Mouse (Mus musculus) midbrain, embryonic 10.5 days (tissue): ENCODE measurements around the gene Agfg2. TPM values are rescaled to one million over a fixed set of nuclear protein-coding genes. Genes with fewer than 3 reads are reported as not detected.
A peak's percentile ranks its signal among the peaks of the same experiment; 100 is the strongest.

Experiments used
- DNase-seq: peaks from one replicate; pipeline ENCODE4 v3.0.0-alpha.2; 2017; ENCODE audit warnings: low spot score
- H3K27ac ChIP-seq: fragments of 300-500 bp; sonication (generic); replicated peaks from 2 replicates; pipeline ENCODE4 v1.5.1; 2016; ENCODE audit warnings: mild to moderate bottlenecking
- H3K27me3 ChIP-seq: fragments of 300-500 bp; sonication (generic); 2 replicates; pipeline ENCODE4 v1.6.1; 2016; ENCODE audit warnings: low read depth, mild to moderate bottlenecking; ENCODE audit not compliant: poor library complexity, severe bottlenecking
- H3K36me3 ChIP-seq: fragments of 300-500 bp; sonication (generic); 2 replicates; pipeline ENCODE4 v1.6.1; 2016; ENCODE audit warnings: mild to moderate bottlenecking, moderate library complexity
- H3K4me1 ChIP-seq: fragments of 300-500 bp; sonication (generic); 2 replicates; pipeline ENCODE4 v1.6.1; 2016
- H3K4me3 ChIP-seq: fragments of 300-500 bp; sonication (generic); 2 replicates; pipeline ENCODE4 v1.5.1; 2016; ENCODE audit warnings: mild to moderate bottlenecking, moderate library complexity
- H3K9me3 ChIP-seq: fragments of 300-500 bp; sonication (generic); replicated peaks from 2 replicates; pipeline ENCODE4 v1.6.1; 2016; ENCODE audit warnings: mild to moderate bottlenecking
- WGBS: fragments of 180-500 bp; shearing (Covaris S2); methylation state at CpG from one replicate; pipeline ENCODE4 v1.1.7; 2016; 5-methylcytosine and 5-hydroxymethylcytosine counted together
- polyA plus RNA-seq: library from polyadenylated mRNA; unstranded; fragments of >200 nt; fragmentation: Nextera tagmentation; extraction: Ambion mirVana; gene quantifications from 2 replicates; pipeline ENCODE4 v1.2.1, GENCODE M21; 2016

The Agfg2 gene
- polyA plus RNA-seq, 1 experiment from 2014 or later: 27.2 TPM

DNA sequence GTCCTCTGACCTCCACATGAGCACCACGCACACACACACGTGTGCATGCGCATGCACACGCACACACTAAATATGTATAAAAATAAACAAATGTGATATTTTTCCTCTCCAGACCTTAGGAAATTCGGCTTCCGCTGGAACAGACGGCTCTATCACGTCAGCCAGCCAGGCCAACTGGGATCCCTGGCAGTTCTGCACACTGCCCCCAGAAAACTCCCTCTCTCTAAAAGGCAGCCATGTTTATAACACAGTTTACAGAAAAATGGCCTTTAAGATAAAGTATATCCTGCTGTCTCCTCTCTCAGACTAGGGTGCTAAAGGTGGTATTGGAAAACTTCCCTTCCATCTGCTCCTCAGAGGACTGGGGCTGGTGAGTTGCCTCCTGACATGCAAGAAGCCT is 6.7 kb downstream of the Agfg2 start:
- DNase-seq: no peak
- WGBS: 97% methylated on average over 8 of the region's 8 CpGs
- Histone ChIP-seq H3K9me3 (no peaks in the 10 kb centered on the region), H3K27ac (no peak overlapping the region), H3K4me1 (peaks cover 10% of the 10 kb centered on the region), H3K36me3 (peaks cover 71% of the 10 kb centered on the region), H3K4me3 (no peak overlapping the region), H3K27me3 (no peaks in the 10 kb centered on the region)

- 92% methylated on average over 8 of the region's 8 CpGs for WGBS
- H3K36me3 ChIP-seq: peaks cover 48% of the 10 kb centered on the region
Measured at GRCm38 (mm10) chr5:137674786-137675185, 9.7 kb downstream of the Agfg2 start.

GRCm38 (mm10) chr5:137673015-137673414 is 11.5 kb downstream of the Agfg2 start:
- H3K4me3 ChIP-seq: no peak overlapping the region
- peaks cover 33% of the 10 kb centered on the region for H3K36me3 ChIP-seq
- H3K27me3 ChIP-seq: no peaks in the 10 kb centered on the region
- peaks cover 9% of the 10 kb centered on the region; the same call in 1 of the 2 replicates for H3K4me1 ChIP-seq
- H3K9me3 ChIP-seq: no peaks in the 10 kb centered on the region
- H3K27ac ChIP-seq: no peak overlapping the region; the same call in 1 of the 2 replicates
- no peak for DNase-seq
- 86% methylated on average over 6 of the region's 6 CpGs for WGBS

More at GRCm38 (mm10) chr5:137674786-137675185, 9.7 kb downstream of the Agfg2 start:
- peaks cover 9% of the 10 kb centered on the region; the same call in 1 of the 2 replicates for H3K4me1 ChIP-seq
- H3K27me3 ChIP-seq: no peaks in the 10 kb centered on the region
- no peak overlapping the region for H3K4me3 ChIP-seq
- H3K9me3 ChIP-seq: no peaks in the 10 kb centered on the region
- no peak overlapping the region for H3K27ac ChIP-seq
- no peak for DNase-seq

DNA sequence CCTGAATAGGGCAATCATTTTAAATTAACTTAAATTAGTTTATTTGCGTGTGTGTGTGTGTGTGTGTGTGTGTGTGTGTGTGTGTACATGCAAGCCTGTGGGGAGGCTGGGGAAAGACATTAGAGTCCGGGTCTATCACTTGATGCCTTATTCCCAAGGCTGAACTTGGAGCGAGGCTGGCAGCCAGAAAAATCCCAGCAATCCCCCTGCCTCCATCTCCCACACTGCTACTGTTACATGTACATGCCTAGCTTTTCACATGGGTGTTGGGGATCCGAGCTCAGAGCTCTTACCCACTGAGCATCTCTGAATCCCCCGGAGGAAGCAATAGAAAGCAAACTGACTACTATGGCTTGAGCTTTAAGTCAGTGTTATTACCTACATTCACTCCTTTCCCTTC is 12.2 kb downstream of the Agfg2 start:
- Histone ChIP-seq H3K4me3 (no peak overlapping the region), H3K27ac (no peak overlapping the region), H3K4me1 (peaks cover 9% of the 10 kb centered on the region; the same call in 1 of the 2 replicates), H3K27me3 (no peaks in the 10 kb centered on the region), H3K9me3 (no peaks in the 10 kb centered on the region), H3K36me3 (peaks cover 32% of the 10 kb centered on the region)
- WGBS: 87% methylated on average over 5 of the region's 5 CpGs
- DNase-seq: no peak

DNA sequence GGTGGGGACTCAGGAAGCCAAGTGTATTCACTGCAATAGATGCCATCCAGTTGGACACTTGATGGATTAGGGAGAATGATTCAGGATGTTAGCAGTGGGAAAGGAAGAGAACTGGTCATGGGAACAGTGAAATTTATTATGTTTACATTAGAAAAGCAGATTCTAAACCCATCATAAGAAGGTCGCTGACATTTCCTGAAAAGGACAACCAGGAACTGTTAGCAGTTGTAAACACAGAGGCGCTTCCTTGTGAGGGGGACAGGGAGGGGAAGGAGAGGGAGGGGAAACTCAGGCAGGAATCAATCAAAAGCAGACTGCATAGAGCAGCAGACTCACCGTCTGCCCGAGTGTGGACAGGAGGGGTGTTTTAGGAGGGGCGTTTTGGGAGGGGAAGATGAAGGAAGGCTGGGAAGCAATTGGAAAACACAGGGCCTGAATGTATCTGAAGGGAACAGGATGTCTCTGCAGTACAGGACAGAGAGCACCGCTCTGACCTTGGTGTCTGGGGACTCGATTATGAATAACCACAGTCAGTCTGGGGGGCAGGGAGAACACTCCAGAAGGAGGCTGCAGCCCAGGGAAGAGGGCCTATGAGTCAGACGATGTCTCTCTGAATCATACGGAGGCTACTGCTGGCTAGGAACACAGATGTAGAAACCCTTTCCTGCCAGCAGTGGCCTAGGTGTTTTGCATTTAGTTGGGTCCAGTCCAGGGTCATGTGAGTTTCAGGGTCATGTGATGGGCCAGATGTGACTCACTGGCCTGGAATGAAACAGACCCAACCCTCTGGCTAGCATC is 12.9 kb downstream of the Agfg2 start:
- H3K27me3 ChIP-seq: no peaks in the 10 kb centered on the region
- peak overlapping the region; percentile 55; the same call in 1 of the 2 replicates for H3K27ac ChIP-seq
- no peak for DNase-seq
- no peaks in the 10 kb centered on the region for H3K9me3 ChIP-seq
- 61% methylated on average over 9 of the region's 9 CpGs for WGBS
- peaks cover 34% of the 10 kb centered on the region for H3K36me3 ChIP-seq
- no peak overlapping the region for H3K4me3 ChIP-seq
- peaks cover 9% of the 10 kb centered on the region; the same call in 1 of the 2 replicates for H3K4me1 ChIP-seq

- H3K36me3 ChIP-seq: peaks cover 40% of the 10 kb centered on the region
- peaks cover 9% of the 10 kb centered on the region; the same call in 1 of the 2 replicates for H3K4me1 ChIP-seq
- no peak overlapping the region for H3K27ac ChIP-seq
- 94% methylated on average over 1 of the region's 1 CpGs for WGBS
- no peaks in the 10 kb centered on the region for H3K9me3 ChIP-seq
- DNase-seq: no peak
- H3K27me3 ChIP-seq: no peaks in the 10 kb centered on the region
- H3K4me3 ChIP-seq: no peak overlapping the region
Measured at GRCm38 (mm10) chr5:137670240-137670639, 14.3 kb downstream of the Agfg2 start.

GRCm38 (mm10) chr5:137668971-137669370 is 15.6 kb downstream of the Agfg2 start:
- 87% methylated on average over 10 of the region's 10 CpGs for WGBS
- Histone ChIP-seq H3K36me3 (peaks cover 43% of the 10 kb centered on the region), H3K27me3 (no peaks in the 10 kb centered on the region), H3K4me3 (no peak overlapping the region), H3K27ac (no peak overlapping the region), H3K9me3 (no peaks in the 10 kb centered on the region), H3K4me1 (peaks cover 9% of the 10 kb centered on the region; the same call in 1 of the 2 replicates)
- no peak for DNase-seq

DNA sequence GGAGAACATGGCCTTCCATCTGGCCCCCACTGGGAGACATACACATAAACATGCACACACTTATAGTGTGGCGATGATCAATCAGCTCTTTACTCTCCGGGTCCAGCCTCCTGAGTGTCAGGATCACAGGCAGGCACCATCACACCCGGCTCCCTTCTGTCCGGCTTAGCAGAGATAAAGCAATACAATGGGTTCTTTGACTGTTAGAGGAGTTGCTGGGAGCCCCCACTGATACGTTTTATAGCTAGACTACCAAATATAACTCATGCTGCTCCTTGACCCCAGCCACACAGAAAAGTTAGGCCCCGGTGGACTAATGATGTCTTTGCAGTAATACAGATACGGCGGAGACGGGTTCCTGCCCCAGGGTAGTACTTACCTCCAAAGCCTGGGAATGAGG is 21.5 kb downstream of the Agfg2 start:
- DNase-seq: no peak
- Histone ChIP-seq H3K4me1 (no peaks in the 10 kb centered on the region), H3K27ac (no peak overlapping the region), H3K4me3 (no peak overlapping the region), H3K36me3 (peaks cover 100% of the 10 kb centered on the region), H3K9me3 (no peaks in the 10 kb centered on the region), H3K27me3 (no peaks in the 10 kb centered on the region)
- 85% methylated on average over 9 of the region's 9 CpGs for WGBS

GRCm38 (mm10) chr5:137660064-137660688 is 24.4 kb downstream of the Agfg2 start:
- Histone ChIP-seq H3K36me3 (peaks cover 82% of the 10 kb centered on the region), H3K9me3 (no peaks in the 10 kb centered on the region), H3K4me3 (no peak overlapping the region), H3K27me3 (no peaks in the 10 kb centered on the region), H3K27ac (no peak overlapping the region), H3K4me1 (no peaks in the 10 kb centered on the region)
- WGBS: 88% methylated on average over 6 of the region's 6 CpGs
- DNase-seq: no peak

- Histone ChIP-seq H3K27ac (no peak overlapping the region), H3K27me3 (no peaks in the 10 kb centered on the region)
Measured at GRCm38 (mm10) chr5:137656977-137657376, 27.5 kb downstream of the Agfg2 start.

GRCm38 (mm10) chr5:137654746-137655145 is 29.8 kb downstream of the Agfg2 start:
- Histone ChIP-seq H3K4me1 (peaks cover 18% of the 10 kb centered on the region), H3K27ac (no peak overlapping the region), H3K27me3 (no peaks in the 10 kb centered on the region), H3K4me3 (no peak overlapping the region), H3K36me3 (peaks cover 69% of the 10 kb centered on the region), H3K9me3 (no peaks in the 10 kb centered on the region)
- DNase-seq: no peak
- 81% methylated on average over 7 of the region's 7 CpGs for WGBS

More at GRCm38 (mm10) chr5:137656977-137657376, 27.5 kb downstream of the Agfg2 start:
- no peak overlapping the region for H3K4me3 ChIP-seq
- DNase-seq: peak; percentile 55
- no peaks in the 10 kb centered on the region for H3K9me3 ChIP-seq
- WGBS: 38% methylated on average over 6 of the region's 6 CpGs
- no peaks in the 10 kb centered on the region for H3K4me1 ChIP-seq
- H3K36me3 ChIP-seq: peaks cover 80% of the 10 kb centered on the region

DNA sequence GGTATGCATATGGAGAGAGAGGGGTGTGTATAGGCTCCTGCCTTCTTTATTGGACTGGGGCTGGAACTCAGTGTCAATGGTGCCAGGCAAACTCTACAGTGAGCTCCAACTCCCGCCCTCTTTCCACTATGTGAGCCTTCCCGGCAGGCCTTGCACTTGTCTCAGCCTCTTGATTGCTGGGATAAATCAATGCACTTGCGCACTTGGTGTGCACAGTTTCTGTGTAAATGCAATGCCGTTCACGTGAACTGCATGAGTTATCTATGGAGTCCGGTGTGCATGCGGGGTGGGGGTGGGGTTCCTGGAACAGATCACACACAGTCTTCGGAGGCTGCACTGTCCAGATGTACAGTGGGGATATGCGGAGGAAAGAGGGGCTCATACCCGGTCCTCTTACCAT is 31.2 kb downstream of the Agfg2 start:
- 95% methylated on average over 10 of the region's 10 CpGs for WGBS
- Histone ChIP-seq H3K4me3 (no peak overlapping the region), H3K9me3 (no peaks in the 10 kb centered on the region), H3K27ac (no peak overlapping the region), H3K36me3 (peaks cover 55% of the 10 kb centered on the region), H3K4me1 (peaks cover 31% of the 10 kb centered on the region), H3K27me3 (no peaks in the 10 kb centered on the region)
- no peak for DNase-seq

DNA sequence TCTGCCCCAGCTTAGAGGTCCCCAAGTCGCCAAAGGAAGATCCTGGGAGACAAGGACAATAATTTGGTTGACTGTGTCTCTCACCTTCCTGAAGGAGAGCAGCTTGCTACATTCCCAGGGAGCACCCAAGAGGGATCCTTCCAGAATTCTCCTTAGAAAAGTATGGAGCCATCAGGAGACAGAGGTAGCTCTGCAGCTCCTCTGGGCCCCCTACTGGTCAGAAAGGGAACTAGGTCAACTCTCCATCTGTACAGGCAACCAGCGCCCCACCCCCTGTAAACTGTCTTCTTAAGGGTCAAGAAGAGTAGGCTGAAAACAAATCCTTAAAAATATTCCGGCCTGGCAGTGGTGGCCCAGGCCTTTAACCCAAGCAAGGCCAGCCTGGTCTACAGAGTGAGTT is 32.1 kb downstream of the Agfg2 start:
- Histone ChIP-seq H3K36me3 (peaks cover 50% of the 10 kb centered on the region), H3K9me3 (no peaks in the 10 kb centered on the region), H3K4me1 (peaks cover 31% of the 10 kb centered on the region), H3K27ac (no peak overlapping the region), H3K4me3 (no peak overlapping the region), H3K27me3 (peaks cover under 1% of the 10 kb centered on the region; the same call in 1 of the 2 replicates)
- 19% methylated on average over 3 of the region's 3 CpGs for WGBS
- peak; percentile 68 for DNase-seq
